Mouse (Mus musculus): ENCODE results near the gene Il17re. TPM values are rescaled to one million over a fixed set of nuclear protein-coding genes. Genes with fewer than 3 reads are reported as not detected.

Il17re gene
- polyA plus RNA-seq, 1 experiment from 2014 or later = not detected

GRCm38 (mm10) chr6:113472061-113472460, 13.8 kb downstream of the Il17re start:
- no peak for ATAC-seq (ENCODE audit: low FRiP score, low TSS enrichment)
- 64% methylated on average over 10 of the region's 10 CpGs for WGBS
- no peak overlapping the region for H3K27ac ChIP-seq (replicated peaks; ENCODE audit: low read depth, low read length)
- H3K4me1 ChIP-seq (ENCODE audit: control insufficient read depth, insufficient read depth, low read length) = peaks cover 7% of the 10 kb centered on the region
- H3K27me3 ChIP-seq (ENCODE audit: control insufficient read depth, insufficient read depth, low read length) = peaks cover 20% of the 10 kb centered on the region
- H3K9ac ChIP-seq (replicated peaks; ENCODE audit: low read length) = no peak overlapping the region
- no peaks in the 10 kb centered on the region for H3K36me3 ChIP-seq (ENCODE audit: control insufficient read depth, insufficient read depth, low read length)
- no peak overlapping the region for H3K4me2 ChIP-seq (ENCODE audit: low read length)
- no peaks in the 10 kb centered on the region for H3K9me3 ChIP-seq (ENCODE audit: control insufficient read depth, low read length)
- no peak overlapping the region for H3K4me3 ChIP-seq (replicated peaks; ENCODE audit: low read depth, low read length)
- DNase-seq = no peak

- no peaks in the 10 kb centered on the region for H3K36me3 ChIP-seq (ENCODE audit: control insufficient read depth, insufficient read depth, low read length)
- ATAC-seq (ENCODE audit: low FRiP score, low TSS enrichment) (no peak), DNase-seq (no peak)
- H3K27ac ChIP-seq (replicated peaks; ENCODE audit: low read depth, low read length) = no peak overlapping the region
- peaks cover 7% of the 10 kb centered on the region for H3K4me1 ChIP-seq (ENCODE audit: control insufficient read depth, insufficient read depth, low read length)
- WGBS = 82% methylated on average over 2 of the region's 2 CpGs
- no peak overlapping the region for H3K4me3 ChIP-seq (replicated peaks; ENCODE audit: low read depth, low read length)
- no peaks in the 10 kb centered on the region for H3K9me3 ChIP-seq (ENCODE audit: control insufficient read depth, low read length)
- H3K27me3 ChIP-seq (ENCODE audit: control insufficient read depth, insufficient read depth, low read length) = peaks cover 20% of the 10 kb centered on the region
- no peak overlapping the region for H3K9ac ChIP-seq (replicated peaks; ENCODE audit: low read length)
- no peak overlapping the region for H3K4me2 ChIP-seq (ENCODE audit: low read length)
Observed at GRCm38 (mm10) chr6:113473246-113473645, 15.0 kb downstream of the Il17re start.

GRCm38 (mm10) chr6:113473715-113474114, 15.4 kb downstream of the Il17re start:
- Histone ChIP-seq H3K4me1 (ENCODE audit: control insufficient read depth, insufficient read depth, low read length) (peaks cover 7% of the 10 kb centered on the region), H3K27me3 (ENCODE audit: control insufficient read depth, insufficient read depth, low read length) (peaks cover 20% of the 10 kb centered on the region), H3K36me3 (ENCODE audit: control insufficient read depth, insufficient read depth, low read length) (no peaks in the 10 kb centered on the region), H3K9ac (replicated peaks; ENCODE audit: low read length) (no peak overlapping the region), H3K4me2 (ENCODE audit: low read length) (no peak overlapping the region), H3K9me3 (ENCODE audit: control insufficient read depth, low read length) (no peaks in the 10 kb centered on the region), H3K4me3 (replicated peaks; ENCODE audit: low read depth, low read length) (no peak overlapping the region), H3K27ac (replicated peaks; ENCODE audit: low read depth, low read length) (no peak overlapping the region)
- 75% methylated on average over 6 of the region's 6 CpGs for whole genome bisulfite sequencing
- ATAC-seq (ENCODE audit: low FRiP score, low TSS enrichment) (no peak), DNase-seq (no peak)

- H3K4me2 ChIP-seq (ENCODE audit: low read length) = no peak overlapping the region
- no peak for ATAC-seq (ENCODE audit: low FRiP score, low TSS enrichment)
- H3K9me3 ChIP-seq (ENCODE audit: control insufficient read depth, low read length) = no peaks in the 10 kb centered on the region
- no peak overlapping the region for H3K4me3 ChIP-seq (replicated peaks; ENCODE audit: low read depth, low read length)
- H3K27ac ChIP-seq (replicated peaks; ENCODE audit: low read depth, low read length) = no peak overlapping the region
- no peaks in the 10 kb centered on the region for H3K36me3 ChIP-seq (ENCODE audit: control insufficient read depth, insufficient read depth, low read length)
- peaks cover 2% of the 10 kb centered on the region for H3K4me1 ChIP-seq (ENCODE audit: control insufficient read depth, insufficient read depth, low read length)
- no peaks in the 10 kb centered on the region for H3K27me3 ChIP-seq (ENCODE audit: control insufficient read depth, insufficient read depth, low read length)
- no peak overlapping the region for H3K9ac ChIP-seq (replicated peaks; ENCODE audit: low read length)
- no peak for DNase-seq
- WGBS = 56% methylated on average over 7 of the region's 7 CpGs
Observed at GRCm38 (mm10) chr6:113477353-113477752, 19.1 kb downstream of the Il17re start.

GRCm38 (mm10) chr6:113478906-113479305, 20.6 kb downstream of the Il17re start:
- Histone ChIP-seq H3K36me3 (ENCODE audit: control insufficient read depth, insufficient read depth, low read length) (no peaks in the 10 kb centered on the region), H3K27me3 (ENCODE audit: control insufficient read depth, insufficient read depth, low read length) (no peaks in the 10 kb centered on the region), H3K27ac (replicated peaks; ENCODE audit: low read depth, low read length) (no peak overlapping the region), H3K4me2 (ENCODE audit: low read length) (no peak overlapping the region), H3K9ac (replicated peaks; ENCODE audit: low read length) (no peak overlapping the region), H3K4me1 (ENCODE audit: control insufficient read depth, insufficient read depth, low read length) (peaks cover 5% of the 10 kb centered on the region), H3K4me3 (replicated peaks; ENCODE audit: low read depth, low read length) (no peak overlapping the region), H3K9me3 (ENCODE audit: control insufficient read depth, low read length) (no peaks in the 10 kb centered on the region)
- 79% methylated on average over 10 of the region's 10 CpGs for WGBS
- DNase-seq (no peak), ATAC-seq (ENCODE audit: low FRiP score, low TSS enrichment) (no peak)

GRCm38 (mm10) chr6:113480555-113481373, 22.5 kb downstream of the Il17re start:
- Histone ChIP-seq H3K4me2 (ENCODE audit: low read length) (no peak overlapping the region), H3K4me3 (replicated peaks; ENCODE audit: low read depth, low read length) (no peak overlapping the region)
- WGBS = 58% methylated on average over 18 of the region's 18 CpGs

GRCm38 (mm10) chr6:113482477-113483099, 24.3 kb downstream of the Il17re start:
- Histone ChIP-seq H3K27ac (replicated peaks; ENCODE audit: low read depth, low read length) (peak overlapping the region; percentile 86), H3K9me3 (ENCODE audit: control insufficient read depth, low read length) (no peaks in the 10 kb centered on the region), H3K9ac (replicated peaks; ENCODE audit: low read length) (peak overlapping the region; percentile 77), H3K4me3 (replicated peaks; ENCODE audit: low read depth, low read length) (peak overlapping the region; percentile 64), H3K4me2 (ENCODE audit: low read length) (peak overlapping the region; percentile 79), H3K27me3 (ENCODE audit: control insufficient read depth, insufficient read depth, low read length) (no peaks in the 10 kb centered on the region), H3K4me1 (ENCODE audit: control insufficient read depth, insufficient read depth, low read length) (peaks cover 21% of the 10 kb centered on the region), H3K36me3 (ENCODE audit: control insufficient read depth, insufficient read depth, low read length) (peaks cover 2% of the 10 kb centered on the region; the same call in 1 of the 2 replicates)
- WGBS = under 1% methylated on average over 65 of the region's 65 CpGs
- DNase-seq (peak; percentile 68), ATAC-seq (ENCODE audit: low FRiP score, low TSS enrichment) (peak; percentile 66)

More at GRCm38 (mm10) chr6:113480555-113481373, 22.5 kb downstream of the Il17re start:
- no peaks in the 10 kb centered on the region for H3K27me3 ChIP-seq (ENCODE audit: control insufficient read depth, insufficient read depth, low read length)
- no peak overlapping the region for H3K9ac ChIP-seq (replicated peaks; ENCODE audit: low read length)
- DNase-seq (no peak), ATAC-seq (ENCODE audit: low FRiP score, low TSS enrichment) (no peak)
- no peaks in the 10 kb centered on the region for H3K36me3 ChIP-seq (ENCODE audit: control insufficient read depth, insufficient read depth, low read length)
- no peaks in the 10 kb centered on the region for H3K9me3 ChIP-seq (ENCODE audit: control insufficient read depth, low read length)
- H3K4me1 ChIP-seq (ENCODE audit: control insufficient read depth, insufficient read depth, low read length) = peaks cover 18% of the 10 kb centered on the region
- H3K27ac ChIP-seq (replicated peaks; ENCODE audit: low read depth, low read length) = no peak overlapping the region

- Histone ChIP-seq H3K27me3 (ENCODE audit: control insufficient read depth, insufficient read depth, low read length) (no peaks in the 10 kb centered on the region), H3K36me3 (ENCODE audit: control insufficient read depth, insufficient read depth, low read length) (peaks cover 8% of the 10 kb centered on the region; the same call in 1 of the 2 replicates), H3K4me1 (ENCODE audit: control insufficient read depth, insufficient read depth, low read length) (peaks cover 21% of the 10 kb centered on the region), H3K4me3 (replicated peaks; ENCODE audit: low read depth, low read length) (peak within 1 kb of the TSS; percentile 64), H3K9me3 (ENCODE audit: control insufficient read depth, low read length) (no peaks in the 10 kb centered on the region), H3K4me2 (ENCODE audit: low read length) (peak within 1 kb of the TSS; percentile 79), H3K9ac (replicated peaks; ENCODE audit: low read length) (peak within 1 kb of the TSS; percentile 77), H3K27ac (replicated peaks; ENCODE audit: low read depth, low read length) (peak within 1 kb of the TSS; percentile 86)
- WGBS = under 1% methylated on average over 26 of the region's 26 CpGs
- ATAC-seq (ENCODE audit: low FRiP score, low TSS enrichment) (peak; percentile 94), DNase-seq (peak; percentile 96)
Observed at GRCm38 (mm10) chr6:113483100-113483615, 24.9 kb downstream of the Il17re start, which contains the start of gene Creld1. Gene Creld1 (plus strand): TSS chr6:113483297.
